Mouse (Mus musculus) forebrain, embryonic 14.5 days (tissue): ENCODE results near the gene Sipa1l3. TPM values are rescaled to one million over a fixed set of nuclear protein-coding genes. Genes with fewer than 3 reads are reported as not detected.

Experiments used
- ATAC-seq: fragments of 200-750 bp; cut with Nextera tagmentation; 2 replicates; pipeline ENCODE4 v1.8.0; 2017; ENCODE audit warnings: mild to moderate bottlenecking, moderate library complexity
- DNase-seq: peaks from one replicate; pipeline ENCODE4 v3.0.0-alpha.2; 2015; ENCODE audit warnings: low spot score
- H3K27ac ChIP-seq: fragments of 300-500 bp; sonication (generic); 2 replicates; pipeline ENCODE4 v1.5.1; 2014; ENCODE audit warnings: low read depth, mild to moderate bottlenecking, control low read depth, low read length, moderate library complexity
- H3K27me3 ChIP-seq: fragments of 300-500 bp; sonication (generic); replicated peaks from 2 replicates; pipeline ENCODE4 v1.6.1; 2014; ENCODE audit warnings: low read length, control low read depth, mixed read lengths; ENCODE audit not compliant: control insufficient read depth, insufficient read depth
- H3K36me3 ChIP-seq: fragments of 300-500 bp; sonication (generic); 2 replicates; pipeline ENCODE4 v1.6.1; 2014; ENCODE audit warnings: low read length, control low read depth; ENCODE audit not compliant: control insufficient read depth, insufficient read depth
- H3K4me1 ChIP-seq: fragments of 300-500 bp; sonication (generic); 2 replicates; pipeline ENCODE4 v1.6.1; 2014; ENCODE audit warnings: antibody characterized with exemption, low read length, control low read depth; ENCODE audit not compliant: control insufficient read depth, insufficient read depth
- H3K4me2 ChIP-seq: fragments of 300-500 bp; sonication (generic); 2 replicates; pipeline ENCODE4 v1.6.1; 2014; ENCODE audit warnings: mild to moderate bottlenecking, control low read depth, low read length
- H3K4me3 ChIP-seq: fragments of 300-500 bp; sonication (generic); 2 replicates; pipeline ENCODE4 v1.5.1; 2014; ENCODE audit warnings: low read depth, low read length, control low read depth
- H3K9ac ChIP-seq: fragments of 300-500 bp; sonication (generic); 2 replicates; pipeline ENCODE4 v1.6.1; 2014; ENCODE audit warnings: mild to moderate bottlenecking, low read length, control low read depth, moderate library complexity
- H3K9me3 ChIP-seq: fragments of 300-500 bp; sonication (generic); replicated peaks from 2 replicates; pipeline ENCODE4 v1.6.1; 2016; ENCODE audit warnings: low read length, control low read depth, mixed read lengths; ENCODE audit not compliant: control insufficient read depth
- WGBS: fragments of 180-500 bp; shearing (Covaris S2); extraction: QIAGEN DNeasy Blood & Tissue Kit; methylation state at CpG from one replicate; pipeline ENCODE4 v1.1.7; 2014; 5-methylcytosine and 5-hydroxymethylcytosine counted together
- polyA plus RNA-seq: library from polyadenylated mRNA; unstranded; fragments of >200 nt; fragmentation: Nextera tagmentation; extraction: Ambion mirVana; gene quantifications from 2 replicates; pipeline ENCODE4 v1.2.1, GENCODE M21; 2014

The Sipa1l3 gene
- polyA plus RNA-seq, 1 experiment from 2014 or later, result 6.2 TPM

- 0 out of 2 replicates have a peak overlapping the region, but pooled peaks have one; percentile 14 for H3K4me2 ChIP-seq
- peaks cover 12% of the 10 kb centered on the region for H3K4me1 ChIP-seq
- DNase-seq, result no peak
- peaks cover 14% of the 10 kb centered on the region for H3K36me3 ChIP-seq
- peak overlapping the region; percentile 71 for H3K27ac ChIP-seq
- no peak; the same call in 1 of the 2 replicates for ATAC-seq
- no peaks in the 10 kb centered on the region for H3K9me3 ChIP-seq
- H3K9ac ChIP-seq, result no peak overlapping the region
- no peaks in the 10 kb centered on the region for H3K27me3 ChIP-seq
- no peak overlapping the region for H3K4me3 ChIP-seq
- 73% methylated on average over 15 of the region's 15 CpGs for WGBS
Measured at GRCm38 (mm10) chr7:29391112-29391760, 127.2 kb downstream of the Sipa1l3 start.

GRCm38 (mm10) chr7:29390234-29390633 is 128.2 kb downstream of the Sipa1l3 start:
- Histone ChIP-seq H3K4me3 (no peak overlapping the region), H3K27ac (no peak overlapping the region), H3K9ac (no peak overlapping the region), H3K4me1 (peaks cover 12% of the 10 kb centered on the region), H3K4me2 (no peak overlapping the region), H3K27me3 (no peaks in the 10 kb centered on the region), H3K36me3 (peaks cover 18% of the 10 kb centered on the region), H3K9me3 (no peaks in the 10 kb centered on the region)
- DNase-seq (no peak), ATAC-seq (no peak)
- WGBS, result 86% methylated on average over 10 of the region's 10 CpGs

DNA sequence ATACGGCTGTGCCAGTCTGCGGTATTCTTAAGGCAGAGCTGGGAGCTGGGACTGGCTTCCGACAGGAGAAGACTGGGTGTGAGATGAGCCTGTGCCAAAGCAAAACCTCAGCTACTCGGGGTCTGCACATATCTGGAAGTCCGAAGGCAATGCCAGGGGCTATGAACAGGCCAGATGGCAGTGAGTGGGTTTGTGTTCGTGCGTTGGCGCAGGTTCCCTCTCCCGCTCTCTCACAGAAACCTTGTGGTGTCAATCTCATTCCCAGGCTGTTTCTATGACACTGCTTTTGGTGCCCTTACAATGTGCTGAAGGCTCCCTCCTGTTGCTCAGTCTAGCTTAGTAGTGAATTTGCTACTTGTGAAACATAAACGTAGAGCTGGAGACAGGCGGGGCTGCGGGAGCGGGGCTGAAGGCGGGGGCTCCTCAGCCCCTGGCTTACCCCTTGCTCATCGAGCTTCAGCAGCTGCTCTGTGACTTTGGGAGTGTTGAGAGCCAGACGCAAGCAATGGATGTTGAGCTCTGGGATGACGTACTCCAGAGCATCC is 130.8 kb downstream of the Sipa1l3 start:
- Histone ChIP-seq H3K9me3 (no peaks in the 10 kb centered on the region), H3K27ac (peak overlapping the region; percentile 48; the same call in 1 of the 2 replicates), H3K36me3 (peaks cover 28% of the 10 kb centered on the region), H3K9ac (no peak overlapping the region), H3K4me3 (no peak overlapping the region), H3K27me3 (no peaks in the 10 kb centered on the region), H3K4me2 (no peak overlapping the region), H3K4me1 (peaks cover 12% of the 10 kb centered on the region)
- peak; percentile 73 for DNase-seq
- 68% methylated on average over 17 of the region's 17 CpGs for WGBS
- peak; percentile 66; the same call in 1 of the 2 replicates for ATAC-seq

GRCm38 (mm10) chr7:29386349-29386748 is 132.1 kb downstream of the Sipa1l3 start:
- Histone ChIP-seq H3K4me1 (peaks cover 4% of the 10 kb centered on the region; the same call in 1 of the 2 replicates), H3K9me3 (no peaks in the 10 kb centered on the region), H3K9ac (no peak overlapping the region), H3K4me3 (no peak overlapping the region), H3K27ac (no peak overlapping the region), H3K4me2 (no peak overlapping the region), H3K36me3 (peaks cover 33% of the 10 kb centered on the region), H3K27me3 (no peaks in the 10 kb centered on the region)
- no peak for ATAC-seq
- 86% methylated on average over 13 of the region's 13 CpGs for WGBS
- no peak for DNase-seq

- no peak for DNase-seq
- Histone ChIP-seq H3K4me3 (no peak overlapping the region), H3K4me1 (no peaks in the 10 kb centered on the region), H3K9me3 (no peaks in the 10 kb centered on the region), H3K27ac (no peak overlapping the region), H3K27me3 (no peaks in the 10 kb centered on the region), H3K9ac (no peak overlapping the region), H3K36me3 (peaks cover 39% of the 10 kb centered on the region), H3K4me2 (no peak overlapping the region)
- WGBS, result 93% methylated on average over 10 of the region's 10 CpGs
- ATAC-seq, result no peak
Measured at GRCm38 (mm10) chr7:29385791-29386190, 132.7 kb downstream of the Sipa1l3 start.

- H3K4me1 ChIP-seq, result no peaks in the 10 kb centered on the region
Measured at GRCm38 (mm10) chr7:29383255-29383654, 135.2 kb downstream of the Sipa1l3 start.

DNA sequence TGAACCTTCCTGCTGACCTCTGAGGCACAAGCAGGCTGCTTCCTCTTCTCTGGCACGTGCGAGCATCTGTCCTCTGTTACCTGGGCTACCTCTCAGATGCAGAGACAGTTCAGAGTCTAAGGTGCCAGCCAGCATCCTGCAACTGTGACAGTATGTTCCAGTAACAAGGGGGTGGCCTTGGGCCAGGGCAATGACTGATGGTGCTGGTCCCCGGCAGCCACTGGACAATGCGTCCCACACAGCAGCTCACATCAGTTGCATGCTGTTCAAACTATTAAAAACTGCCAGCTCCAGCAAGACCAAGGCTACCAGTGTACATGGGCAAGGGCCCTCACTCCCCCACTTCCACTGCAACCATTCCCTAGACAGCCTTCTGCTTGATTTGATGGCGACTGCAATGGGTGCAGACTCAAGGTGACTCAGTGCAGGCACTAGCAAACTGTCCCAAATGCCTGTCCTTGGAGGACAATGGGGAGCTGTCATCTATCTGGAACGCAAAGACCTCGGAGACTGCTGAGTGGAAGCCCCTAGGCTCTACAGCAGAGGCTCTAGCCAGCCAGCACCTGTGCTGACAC is 136.9 kb downstream of the Sipa1l3 start:
- peaks cover 49% of the 10 kb centered on the region for H3K36me3 ChIP-seq

More at GRCm38 (mm10) chr7:29383255-29383654, 135.2 kb downstream of the Sipa1l3 start:
- Histone ChIP-seq H3K4me2 (no peak overlapping the region), H3K4me3 (no peak overlapping the region), H3K27me3 (no peaks in the 10 kb centered on the region), H3K9ac (no peak overlapping the region), H3K9me3 (no peaks in the 10 kb centered on the region), H3K27ac (no peak overlapping the region), H3K36me3 (peaks cover 44% of the 10 kb centered on the region)
- DNase-seq (peak; percentile 87), ATAC-seq (peak; percentile 49)
- WGBS, result 30% methylated on average over 10 of the region's 10 CpGs

DNA sequence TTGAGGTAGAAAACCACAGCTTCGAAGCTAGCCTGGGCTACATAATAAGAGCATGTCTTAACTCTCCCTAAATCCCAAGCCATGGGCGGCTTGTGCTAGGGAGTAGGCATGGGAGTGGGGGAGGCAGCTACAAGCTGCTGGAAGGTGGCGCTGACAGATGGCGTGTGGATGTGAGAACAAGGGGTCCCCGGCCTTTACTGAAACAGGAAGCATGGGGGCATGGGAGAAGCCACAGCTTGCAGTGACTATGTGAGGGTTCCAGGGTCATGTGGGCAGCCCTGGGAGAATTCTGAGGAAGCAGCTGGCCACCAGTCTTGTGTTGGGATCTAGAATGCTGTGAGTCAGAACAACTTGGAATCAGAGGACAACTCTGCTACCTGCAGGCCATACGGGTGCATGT is 144.4 kb downstream of the Sipa1l3 start:
- WGBS, result 86% methylated on average over 6 of the region's 6 CpGs

More for the DNA sequence above, 136.9 kb downstream of the Sipa1l3 start:
- DNase-seq (no peak), ATAC-seq (no peak)
- no peak overlapping the region for H3K27ac ChIP-seq
- H3K4me1 ChIP-seq, result no peaks in the 10 kb centered on the region
- H3K4me3 ChIP-seq, result no peak overlapping the region
- 92% methylated on average over 7 of the region's 7 CpGs for WGBS
- H3K27me3 ChIP-seq, result no peaks in the 10 kb centered on the region
- H3K9ac ChIP-seq, result no peak overlapping the region
- H3K9me3 ChIP-seq, result no peaks in the 10 kb centered on the region
- H3K4me2 ChIP-seq, result no peak overlapping the region

DNA sequence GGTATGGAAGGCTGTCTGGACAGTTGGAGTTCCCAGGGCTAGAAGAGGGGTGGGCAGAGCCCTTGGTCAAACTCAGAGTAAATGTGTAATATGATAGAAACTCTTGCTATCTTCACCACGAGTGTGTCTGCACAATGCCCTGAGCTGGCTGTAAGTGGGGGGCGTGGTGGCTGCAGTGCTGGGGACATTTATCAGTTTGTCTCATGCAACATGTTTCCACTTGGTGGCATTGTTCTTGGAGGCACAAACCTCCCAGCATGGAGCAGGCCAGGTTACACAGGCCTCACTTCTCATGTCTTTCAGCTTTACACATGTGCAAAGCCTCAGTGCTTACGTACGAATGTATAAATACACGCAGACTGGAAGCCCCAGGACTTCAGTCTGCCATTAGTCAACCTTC is 146.3 kb downstream of the Sipa1l3 start:
- Histone ChIP-seq H3K9me3 (no peaks in the 10 kb centered on the region), H3K4me1 (peaks cover 5% of the 10 kb centered on the region; the same call in 1 of the 2 replicates), H3K36me3 (peaks cover 13% of the 10 kb centered on the region), H3K9ac (no peak overlapping the region), H3K27ac (no peak overlapping the region), H3K4me2 (no peak overlapping the region), H3K4me3 (no peak overlapping the region), H3K27me3 (no peaks in the 10 kb centered on the region)
- no peak for DNase-seq
- ATAC-seq, result no peak
- 89% methylated on average over 5 of the region's 5 CpGs for WGBS

More for the DNA sequence above, 144.4 kb downstream of the Sipa1l3 start:
- Histone ChIP-seq H3K4me1 (no peaks in the 10 kb centered on the region), H3K27me3 (no peaks in the 10 kb centered on the region), H3K4me2 (no peak overlapping the region), H3K4me3 (no peak overlapping the region), H3K36me3 (peaks cover 20% of the 10 kb centered on the region), H3K9ac (no peak overlapping the region), H3K9me3 (no peaks in the 10 kb centered on the region), H3K27ac (no peak overlapping the region)
- DNase-seq (no peak), ATAC-seq (no peak)
